ENCODE assay signal across 8 mouse cellular contexts in the genomic region with DNA sequence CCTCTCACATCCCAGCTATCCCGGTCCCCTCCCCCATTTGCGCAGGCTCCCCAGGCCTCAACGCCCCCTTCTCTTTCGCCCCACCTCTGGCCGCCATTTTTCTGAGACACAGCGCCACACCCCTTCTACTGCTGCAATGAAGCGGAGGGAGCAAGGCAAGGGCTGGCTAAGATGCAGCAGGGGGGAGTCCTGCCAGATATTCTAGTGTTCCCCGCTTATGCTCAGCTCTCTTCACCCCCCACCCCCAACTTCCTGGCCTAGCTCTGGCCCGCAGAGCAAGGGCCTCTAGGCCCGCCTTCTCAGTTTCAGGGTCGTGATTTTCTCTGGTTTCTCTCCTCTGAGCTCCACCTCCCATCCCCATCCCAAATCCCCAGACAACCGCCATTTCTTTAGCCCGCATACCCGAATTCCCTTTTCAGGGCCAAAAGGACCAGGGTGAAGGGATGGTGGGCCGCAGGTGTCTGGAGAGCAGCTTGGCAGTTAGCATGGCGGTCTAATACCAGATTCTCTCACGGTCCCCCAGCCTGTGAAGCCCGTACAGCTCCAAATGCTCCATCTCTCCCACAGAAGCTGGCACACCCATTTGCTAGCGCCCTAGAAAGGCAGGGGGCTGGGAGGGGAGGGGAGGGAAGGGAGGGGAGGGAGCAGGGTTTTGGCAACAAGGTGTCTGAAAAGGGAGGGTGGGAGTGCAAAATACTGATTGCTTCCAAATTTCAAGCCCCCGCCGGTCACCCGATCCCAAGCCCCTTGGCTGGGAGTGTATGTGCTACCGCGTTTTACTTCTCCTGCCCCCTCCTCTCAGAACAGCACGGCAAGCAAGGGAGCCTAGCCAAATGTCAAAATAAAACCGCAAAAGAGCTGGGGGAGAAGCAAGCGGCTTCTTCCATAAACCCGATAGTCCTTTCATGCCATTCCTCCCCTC. TPM values are rescaled to one million over a fixed set of nuclear protein-coding genes. Genes with fewer than 3 reads are reported as not detected.
DNase-seq lines count a peak whose midpoint lies in the region; TF ChIP-seq lines count a peak whose summit lies in the region.

No protein-coding gene starts in this region.

- H3K27ac ChIP-seq in ES-E14 (ENCODE audit: insufficient read depth, low read depth, low read length, poor library complexity, severe bottlenecking) = peak overlapping the region; percentile 45; the same call in 1 of the 2 replicates
- H3K27ac ChIP-seq in forebrain, embryonic 10.5 days = peak overlapping the region; percentile 86

- peak overlapping the region; percentile 69 to 72 for H3K4me3 ChIP-seq in ES-E14 (ENCODE audit: insufficient read depth in 1 of 2, low read depth in 1 of 2, low read length in 2 of 2, poor library complexity in 1 of 2, severe bottlenecking in 1 of 2)
- H3K4me3 ChIP-seq in forebrain, embryonic 10.5 days = peak overlapping the region; percentile 70

- peak overlapping the region; percentile 72 for H3K9ac ChIP-seq in ES-E14 (ENCODE audit: insufficient read depth, low read depth, low read length, poor library complexity, severe bottlenecking)

- H3K27me3 ChIP-seq in forebrain, embryonic 10.5 days (ENCODE audit: poor library complexity, severe bottlenecking) = peaks cover 88% of the 10 kb centered on the region

- WGBS in forebrain, embryonic 10.5 days = 21% methylated on average over 28 of the region's 28 CpGs

- H3K4me1 ChIP-seq in ES-E14 (ENCODE audit: control insufficient read depth in 2 of 2, insufficient read depth in 2 of 2, low read length in 2 of 2, poor library complexity in 1 of 2) = no peaks in the 10 kb centered on the region
- peaks cover 9% of the 10 kb centered on the region for H3K4me1 ChIP-seq in forebrain, embryonic 10.5 days

- peaks cover 3% of the 10 kb centered on the region; the same call in 1 of the 2 replicates for H3K36me3 ChIP-seq in ES-E14 (ENCODE audit: control insufficient read depth, insufficient read depth, low read length, poor library complexity, severe bottlenecking)
- peaks cover 22% of the 10 kb centered on the region for H3K36me3 ChIP-seq in forebrain, embryonic 10.5 days (replicated peaks)

- in situ Hi-C loops in ES-E14 (cut with MboI; ENCODE audit: low sequenced_read_pairs in 2 of 2, unreplicated experiment in 2 of 2) = no loop called here

- no peaks in the 10 kb centered on the region for H3K9me3 ChIP-seq in ES-E14 (ENCODE audit: control insufficient read depth, insufficient read depth, low read depth, low read length)
- no peaks in the 10 kb centered on the region for H3K9me3 ChIP-seq in forebrain, embryonic 10.5 days

- peak; percentile 25 for DNase-seq in ES-E14 (ENCODE audit: low read depth, low spot score)
- DNase-seq in adrenal gland, postnatal 25 days = peak; percentile 9
- peak; percentile 30 for DNase-seq in forebrain, embryonic 10.5 days (ENCODE audit: extremely low spot score, low spot score)
- peak; percentile 57 for DNase-seq in heart, postnatal 4 days
- DNase-seq in layer of hippocampus, postnatal 25 days (ENCODE audit: extremely low spot score in 1 of 2, low spot score in 1 of 2) = peak; percentile 17 to 23
- DNase-seq in lung, postnatal 4 days = peak; percentile 24 to 44
- peak; percentile 45 for DNase-seq in right cerebral cortex, postnatal 14 days
- DNase-seq in urinary bladder, postnatal 10 days (ENCODE audit: low spot score) = no peak

TF ChIP-seq in ES-E14, 5 proteins besides CTCF, POLR2A, EP300 and RAD21:
- TF ChIP-seq MAFK (IDR thresholded peaks at IDR 0.05; ENCODE audit: insufficient read depth, low read depth, low read length) (no peak), ZC3H11A (IDR thresholded peaks at IDR 0.05; ENCODE audit: borderline replicate concordance, low read depth, low read length) (no peak), ZNF384 (IDR thresholded peaks at IDR 0.05; ENCODE audit: low read depth, low read length) (no peak), CHD2 (IDR thresholded peaks at IDR 0.05; ENCODE audit: low read depth, low read length) (no peak), HCFC1 (IDR thresholded peaks at IDR 0.05; ENCODE audit: borderline replicate concordance, insufficient read depth, low read length) (no peak)

RNA-seq across cellular contexts. Expression of gene Armcx2, which starts 0.9 kb away (rescaled TPM):
- 20.7 and 35.6 TPM in 2 replicates for total RNA-seq in ES-E14 (2012; rRNA removed)
- total RNA-seq in adrenal gland, postnatal 25 days (2021) = 36.3 and 44.4 TPM in 2 replicates
- polyA plus RNA-seq in forebrain, embryonic 10.5 days (2016; fragmentation: Nextera tagmentation; extraction: Ambion mirVana) = 76.1 and 78.0 TPM in 2 replicates
- total RNA-seq in heart, postnatal 4 days (2021) = 10 to 100 TPM; 54.6 to 58.5 TPM
- 10 to 100 TPM; 78.5 to 80.1 TPM for total RNA-seq in layer of hippocampus, postnatal 25 days (2021)

RNA-seq across cellular contexts. Expression of gene Armcx3, which starts 51.7 kb away (rescaled TPM):
- total RNA-seq in ES-E14 (2012; rRNA removed) = 5.5 and 5.8 TPM in 2 replicates
- total RNA-seq in adrenal gland, postnatal 25 days (2021) = 36.3 and 45.9 TPM in 2 replicates
- polyA plus RNA-seq in forebrain, embryonic 10.5 days (2016; fragmentation: Nextera tagmentation; extraction: Ambion mirVana) = 48.8 and 49.1 TPM in 2 replicates
- 10 to 100 TPM; 56.7 to 63.6 TPM for total RNA-seq in heart, postnatal 4 days (2021)
- 10 to 100 TPM; 78.1 to 85.7 TPM for total RNA-seq in layer of hippocampus, postnatal 25 days (2021)

RNA-seq across cellular contexts. Expression of gene Armcx6, which starts 56.9 kb away (rescaled TPM):
- total RNA-seq in ES-E14 (2012; rRNA removed) = 4.2 and 8.0 TPM in 2 replicates
- 6.3 and 14.3 TPM in 2 replicates for total RNA-seq in adrenal gland, postnatal 25 days (2021)
- 14.6 and 15.3 TPM in 2 replicates for polyA plus RNA-seq in forebrain, embryonic 10.5 days (2016; fragmentation: Nextera tagmentation; extraction: Ambion mirVana)
- 10 to 100 TPM in 1 of 2 experiments, 1 to 10 TPM in 1; 8.5 to 12.7 TPM for total RNA-seq in heart, postnatal 4 days (2021)
- total RNA-seq in layer of hippocampus, postnatal 25 days (2021) = 1 to 10 TPM; 6.1 to 6.5 TPM
